Mouse (Mus musculus): ENCODE results near the gene Col6a2.

DNA sequence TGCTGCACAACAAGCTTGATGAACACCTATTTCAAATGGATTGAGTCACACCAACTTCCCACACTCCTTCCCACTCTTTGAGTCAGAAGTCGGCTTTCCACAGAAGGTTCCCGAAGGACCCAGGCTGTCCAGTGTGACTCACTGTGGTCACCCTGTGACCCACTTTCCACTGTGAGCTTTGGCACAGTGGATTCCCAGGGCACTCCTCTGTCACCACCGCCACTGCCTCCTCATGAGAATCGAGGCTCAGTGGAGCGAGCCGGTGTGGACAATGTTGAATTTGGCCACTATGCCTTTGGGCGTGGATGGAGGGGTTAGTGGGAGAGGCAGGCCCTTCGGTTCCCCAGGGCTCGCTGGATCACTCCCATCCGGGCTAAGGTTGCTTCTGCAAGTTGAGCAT lies 25.3 kb upstream of the Col6a2 start:
- no peak for TF ChIP-seq CTCF (IDR thresholded peaks at IDR 0.05; ENCODE audit: extremely low read depth, insufficient read length, insufficient replicate concordance, low read depth, low read length)
- TF ChIP-seq POLR2A (IDR thresholded peaks at IDR 0.05; ENCODE audit: low read depth, low read length): no peak

Measured in small intestine, adult 2 months (tissue).